Mouse (Mus musculus) liver, postnatal 0 days (tissue): ENCODE measurements around the gene Megf8.

Experiments
- CTCF ChIP-seq: sonication (generic); IDR thresholded peaks from 2 replicates; pipeline ENCODE4 v1.5.1; 2016; ENCODE audit warnings: antibody characterized with exemption, low read depth
- EP300 ChIP-seq: IDR thresholded peaks from 2 replicates; pipeline ENCODE4 v1.6.1; 2016; ENCODE audit warnings: antibody characterized with exemption, low read depth, mild to moderate bottlenecking

DNA sequence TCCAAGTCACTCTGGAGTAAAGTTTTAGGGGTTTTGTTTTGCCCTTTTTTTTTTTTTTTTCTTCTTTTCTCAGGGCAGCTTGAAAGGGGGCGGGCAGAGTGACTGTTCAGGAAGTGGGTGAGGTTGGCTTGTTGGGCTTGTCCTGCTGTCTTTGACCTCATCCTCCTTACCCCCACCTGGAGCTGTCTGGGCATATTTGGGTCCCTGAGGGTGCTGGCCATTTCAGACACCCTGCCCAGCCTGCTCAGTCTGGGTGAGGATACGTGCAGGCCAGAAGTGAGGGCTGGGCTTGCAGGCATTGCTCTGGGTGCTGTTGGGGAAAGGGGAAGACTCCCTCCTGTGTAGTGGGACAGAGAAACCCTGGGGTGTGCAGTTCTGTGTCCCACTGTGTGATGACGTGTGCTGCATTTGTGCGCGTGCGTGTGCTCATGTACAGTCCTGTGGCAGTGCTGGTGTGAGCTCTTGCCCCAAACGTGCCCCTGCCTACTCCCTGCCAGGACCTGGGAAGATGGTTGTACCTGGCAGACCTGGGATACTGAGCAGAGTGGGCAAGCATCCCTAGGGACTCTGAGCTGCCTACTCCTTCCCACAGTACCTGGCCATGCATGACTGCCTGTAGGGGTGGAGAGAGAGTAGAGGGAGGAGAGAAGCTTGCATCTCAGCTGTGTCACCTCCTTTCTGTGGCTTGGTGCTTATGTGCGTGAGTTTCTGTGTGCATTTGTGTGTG lies 47.3 kb upstream of the Megf8 start:
- TF ChIP-seq CTCF (no peak), EP300 (no peak)
